Mouse (Mus musculus): ENCODE results near the gene Lrriq4.

GRCm38 (mm10) chr3:30710191-30710590 lies 65.9 kb downstream of the Lrriq4 start:
- TF ChIP-seq CTCF (conservative IDR thresholded peaks at IDR 0.05; ENCODE audit: low read length) (no peak), NANOG (IDR thresholded peaks at IDR 0.05; ENCODE audit: borderline replicate concordance, low read length) (no peak)
